Mouse (Mus musculus): ENCODE results near the gene Socs3.
A peak's percentile ranks its signal among the peaks of the same experiment; 100 is the strongest.

Gene Socs3

DNA sequence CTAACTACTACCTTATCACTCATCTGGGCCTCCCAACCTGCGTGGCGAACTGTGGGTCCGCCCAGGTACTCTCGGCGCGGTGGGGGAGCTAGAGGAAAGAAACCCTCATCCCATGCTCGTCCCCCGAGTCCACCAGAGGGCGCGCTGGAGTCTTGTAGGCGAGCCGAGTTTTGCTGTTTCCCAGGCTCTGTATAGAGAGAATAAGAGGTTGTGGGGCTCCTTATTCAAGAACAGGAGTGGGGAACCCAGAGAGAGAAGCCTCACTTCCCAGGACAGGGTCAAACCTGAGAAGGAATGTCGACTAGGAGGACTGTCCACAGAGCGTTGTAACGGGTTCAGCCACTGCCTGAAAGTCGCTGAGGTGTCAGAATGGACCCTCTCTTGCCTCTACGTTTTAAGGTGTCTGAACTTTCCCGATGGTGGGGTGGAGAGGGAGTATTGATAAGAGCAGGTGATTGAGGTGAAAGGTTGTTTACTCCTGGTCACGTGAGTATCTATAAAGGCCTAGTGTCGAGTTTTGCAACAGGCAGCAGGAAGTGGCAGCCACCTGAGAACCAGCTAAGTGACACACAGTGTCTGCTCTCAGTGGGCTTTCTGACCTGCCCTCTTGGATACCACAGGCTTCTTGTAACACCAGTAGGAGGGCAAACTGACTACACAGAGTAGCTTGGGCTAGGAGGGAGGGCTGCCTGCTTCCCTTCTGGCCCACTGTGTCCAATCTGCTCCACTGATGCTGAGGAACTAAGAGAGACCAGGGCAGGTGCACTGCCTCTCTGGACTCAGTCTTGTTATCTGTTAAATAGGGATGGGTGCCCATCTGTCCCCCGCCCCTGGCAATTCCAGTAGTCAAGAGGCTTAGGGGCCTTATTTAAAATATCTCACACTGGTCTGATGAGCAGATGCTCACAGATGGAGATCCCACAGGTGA, at the start of gene Socs3:
Socs3 (minus strand) TSS at position 103 of the 928 bp plus-strand sequence.
- peak; percentile 90 for DNase-seq

DNA sequence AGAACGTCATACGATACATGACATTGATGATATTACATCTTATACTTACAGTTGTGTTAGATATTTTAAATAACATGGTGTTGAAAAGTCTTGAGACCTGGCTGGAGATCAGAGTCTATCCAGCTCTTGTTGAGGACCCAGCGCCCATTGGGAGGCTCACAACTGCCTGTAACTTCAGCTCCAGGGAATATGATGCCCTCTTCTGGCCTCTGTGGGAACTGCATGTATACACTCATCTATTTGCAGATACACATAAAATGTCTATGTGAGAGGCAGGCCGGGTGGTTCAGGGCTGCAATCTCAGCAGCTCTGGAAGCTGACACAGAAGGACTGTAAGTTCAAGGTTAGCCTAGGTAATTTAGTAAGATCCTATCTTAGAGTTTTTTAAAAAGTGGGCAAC, 48.5 kb upstream of the Socs3 start:
- DNase-seq, result no peak

DNA sequence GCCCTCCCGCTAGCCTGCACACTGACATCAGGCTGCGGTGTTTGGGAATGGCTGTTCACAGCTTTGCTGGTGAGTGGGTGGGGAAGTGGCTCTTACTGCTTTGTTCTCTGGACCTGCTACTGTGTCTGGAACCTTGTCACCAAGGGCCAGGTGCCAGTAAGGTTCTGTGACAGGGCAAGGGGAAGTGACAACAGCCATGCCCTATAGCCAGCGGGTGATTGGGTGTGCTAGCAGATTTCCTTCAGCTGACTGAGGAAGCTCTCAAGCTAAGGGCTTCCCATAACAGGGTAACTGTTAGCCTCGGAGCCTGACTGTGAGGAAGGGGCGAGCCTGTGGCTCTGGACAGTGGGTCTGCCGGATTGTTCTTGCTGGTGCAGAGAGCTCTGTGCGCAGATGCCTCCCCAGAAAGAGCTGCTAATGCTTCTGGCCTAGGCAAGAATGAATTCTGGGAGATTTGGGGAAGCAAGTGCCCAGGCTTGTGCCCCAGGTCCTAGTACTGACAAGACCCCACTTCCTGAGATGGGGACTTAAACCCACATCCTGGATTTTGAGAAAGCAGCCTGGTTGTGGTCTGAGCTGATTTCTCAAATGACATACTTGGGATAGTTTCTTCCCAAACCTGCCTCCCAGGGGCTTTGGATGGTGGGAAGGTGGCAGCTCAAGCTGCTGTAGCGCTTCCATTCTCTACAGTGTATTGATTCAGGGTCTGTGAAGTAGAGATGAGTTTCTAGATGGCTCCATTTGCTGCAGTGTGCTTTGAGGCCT, 45.7 kb upstream of the Socs3 start:
- DNase-seq, result no peak

DNA sequence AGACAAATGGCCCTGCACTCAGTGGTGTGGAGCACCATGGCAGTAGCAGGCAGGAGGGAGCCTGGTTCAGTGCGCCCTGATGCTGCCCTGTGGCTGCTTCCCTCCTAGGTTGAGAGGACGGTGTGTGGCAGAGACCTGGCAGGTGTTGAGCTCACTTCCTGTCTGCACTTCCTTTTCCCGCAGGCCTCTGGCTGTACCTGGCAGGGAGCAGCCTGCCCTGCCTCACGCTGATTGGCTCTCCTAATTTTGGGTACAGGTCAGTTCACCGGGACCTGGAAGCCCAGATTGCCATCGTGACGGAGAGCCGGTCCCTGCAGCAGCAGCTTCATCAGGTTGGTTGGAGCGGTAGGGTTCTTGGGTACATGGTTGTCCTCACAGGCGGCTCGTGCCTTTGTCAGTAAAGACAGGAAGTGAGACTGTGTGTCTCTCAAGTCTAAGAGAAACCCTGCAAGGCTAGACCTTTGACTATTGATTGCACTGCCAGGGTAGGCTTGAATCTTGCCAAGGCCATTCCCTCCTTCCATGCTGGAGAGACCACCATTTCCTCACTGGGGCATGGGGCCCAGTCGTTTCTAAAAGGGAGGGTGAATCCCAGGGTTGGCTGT, 44.6 kb upstream of the Socs3 start:
- DNase-seq, result no peak

DNA sequence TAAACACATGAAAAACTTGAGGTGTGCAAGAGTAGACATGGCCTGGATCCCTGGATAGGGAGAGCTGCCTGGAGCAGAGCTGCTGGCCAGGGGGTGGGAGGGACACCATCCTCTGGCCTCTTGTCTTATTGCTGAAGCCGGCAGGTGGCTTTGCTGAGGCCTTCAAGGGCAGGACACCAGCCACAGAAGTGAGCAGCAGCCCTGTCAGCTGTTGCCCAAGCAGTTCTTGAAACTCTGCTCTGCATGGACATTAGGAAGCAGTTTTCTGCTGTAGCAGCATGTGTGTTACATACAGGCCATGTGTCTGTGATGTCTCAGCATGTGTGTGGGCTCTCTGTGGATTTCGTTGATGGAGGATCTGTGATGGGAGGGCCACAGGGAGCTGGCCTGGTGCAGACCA, 43.5 kb upstream of the Socs3 start:
- DNase-seq, result no peak

DNA sequence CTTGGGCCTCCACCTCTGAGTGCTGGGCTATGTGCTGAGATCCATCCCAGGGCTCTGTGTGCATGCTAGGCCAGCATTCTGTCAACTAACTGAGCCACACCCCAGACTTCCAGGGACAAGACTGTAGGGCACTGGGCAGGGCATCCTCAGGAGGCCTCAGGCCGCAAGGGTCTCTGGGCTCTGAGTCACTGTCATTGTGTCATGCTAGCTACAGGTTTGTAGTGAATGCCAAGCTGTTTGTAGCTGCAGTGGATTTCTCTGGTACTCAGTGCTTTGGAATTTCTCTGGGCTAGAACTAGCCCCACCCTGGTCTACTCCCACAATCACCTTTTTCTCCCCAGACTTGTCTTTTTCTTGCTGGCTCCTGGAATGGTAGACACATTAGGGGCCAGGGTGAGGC, 42.7 kb upstream of the Socs3 start:
- DNase-seq, result no peak

DNA sequence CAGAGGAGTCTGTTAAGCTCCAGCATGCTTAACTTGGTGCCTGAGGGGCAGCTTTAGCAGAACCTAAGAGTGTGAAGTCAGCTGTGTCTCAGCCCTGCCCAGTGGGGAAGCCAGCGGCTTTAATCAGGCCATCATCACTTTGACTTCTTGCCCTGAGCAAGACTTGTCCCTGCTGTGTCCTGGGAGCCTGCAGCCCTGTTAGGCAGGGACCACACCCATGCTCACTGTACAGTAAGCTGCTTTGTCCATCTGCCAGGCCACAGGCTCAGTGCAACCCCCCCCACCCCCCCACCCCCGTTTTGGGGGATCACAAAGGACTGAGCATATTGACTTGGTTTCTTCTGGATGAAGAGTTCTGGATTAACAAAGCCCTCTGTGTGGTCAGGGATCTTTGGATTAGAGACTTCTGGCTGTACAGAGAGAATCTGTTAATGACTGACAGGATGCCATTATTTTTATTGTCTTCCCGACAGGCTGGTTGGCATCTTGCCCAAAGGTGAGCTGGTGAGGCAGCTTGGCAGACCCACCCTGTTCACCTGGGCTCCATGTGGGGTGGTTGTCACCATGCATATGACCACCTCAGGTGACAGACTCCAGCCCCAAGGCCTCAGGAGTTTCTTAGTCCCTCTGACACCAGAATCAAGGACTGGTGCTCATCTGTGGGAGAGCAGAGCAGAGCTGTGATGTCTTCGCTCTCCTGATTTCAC, 40.2 kb upstream of the Socs3 start:
- no peak for DNase-seq

DNA sequence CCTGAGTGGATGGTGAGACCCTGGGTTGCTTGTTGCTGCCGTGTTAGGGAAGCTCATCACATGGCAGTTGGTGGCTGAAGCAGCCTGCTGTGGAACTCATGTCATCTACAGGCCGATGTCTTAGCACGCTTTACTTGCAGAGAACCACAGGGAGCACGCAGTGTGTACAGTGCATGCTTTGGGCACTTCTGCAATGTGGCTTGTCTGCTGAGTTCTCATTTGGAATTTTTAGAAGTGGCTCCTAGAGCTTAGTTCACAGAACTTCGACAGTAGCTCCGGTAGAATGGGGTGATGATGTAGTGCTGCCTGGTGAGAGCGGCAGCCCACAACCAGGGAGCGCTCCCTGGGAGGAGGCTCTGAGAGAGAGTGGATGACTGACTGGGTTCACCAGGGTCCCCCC, 39.0 kb upstream of the Socs3 start:
- no peak for DNase-seq

DNA sequence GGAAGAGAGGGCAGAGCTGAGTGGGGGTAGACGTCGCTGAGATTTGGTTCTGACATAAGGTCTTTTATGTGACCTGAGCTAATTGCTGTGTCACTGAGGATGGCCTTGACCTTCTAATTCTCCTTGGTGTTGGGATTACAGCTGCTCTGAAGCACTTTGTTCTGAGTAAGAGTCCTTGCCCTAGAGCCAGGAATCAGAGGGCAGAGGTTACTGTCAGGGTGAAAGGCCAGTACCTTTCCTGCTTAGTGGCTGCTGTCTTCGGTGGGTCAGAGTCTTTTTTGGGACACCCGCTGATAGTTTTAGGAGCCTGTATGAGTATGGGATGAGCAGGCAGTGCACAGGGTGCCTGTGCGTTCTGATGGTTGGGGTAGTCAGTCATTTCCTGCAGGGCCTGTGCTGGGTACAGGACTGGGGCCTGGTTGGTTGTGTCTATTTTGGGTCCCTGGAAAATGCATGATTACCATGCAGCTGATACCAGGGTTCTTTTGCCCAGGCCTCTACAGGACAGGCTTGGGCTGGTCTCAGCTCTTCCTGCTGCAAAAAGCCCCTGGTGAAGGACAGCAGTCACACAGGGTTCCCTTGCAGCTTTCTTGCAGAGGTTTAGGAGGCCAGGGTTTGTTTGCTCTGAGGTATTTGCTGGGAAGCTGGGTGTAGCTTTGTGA, 38.4 kb upstream of the Socs3 start:
- DNase-seq, result no peak

DNA sequence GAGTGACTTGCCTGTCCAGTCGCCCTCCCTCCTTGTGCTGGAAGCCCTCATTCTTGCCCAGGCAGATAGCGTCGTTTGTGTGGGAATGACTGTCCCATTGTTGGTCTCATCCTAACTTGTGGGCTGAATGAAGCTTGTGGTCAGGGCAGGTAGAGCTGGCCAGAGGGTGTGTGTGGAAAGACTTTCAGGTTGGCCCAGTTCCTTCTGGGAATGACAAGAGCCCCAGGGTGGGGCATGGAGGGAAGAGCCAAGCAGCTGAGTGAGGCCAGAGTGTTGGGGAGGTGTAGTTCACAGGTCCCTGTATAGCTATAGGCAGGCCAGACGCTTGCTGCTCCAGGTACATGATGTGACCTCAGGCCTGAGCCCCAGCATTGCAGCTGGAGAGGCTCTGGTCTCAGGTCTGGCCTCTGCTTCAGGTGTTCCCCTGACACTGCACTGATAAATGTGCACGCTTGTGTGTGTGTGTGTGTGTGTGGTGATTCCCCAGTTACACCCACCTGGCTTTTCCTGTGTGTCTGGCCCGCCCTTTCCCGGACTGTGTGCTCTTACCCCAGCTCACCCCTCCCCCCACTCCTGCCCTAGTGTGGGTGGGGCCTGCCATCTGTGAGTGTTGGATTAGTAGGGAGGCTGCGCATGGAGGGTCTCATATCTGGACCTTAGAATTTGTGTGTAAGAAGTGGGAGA, 37.8 kb upstream of the Socs3 start:
- DNase-seq, result no peak

DNA sequence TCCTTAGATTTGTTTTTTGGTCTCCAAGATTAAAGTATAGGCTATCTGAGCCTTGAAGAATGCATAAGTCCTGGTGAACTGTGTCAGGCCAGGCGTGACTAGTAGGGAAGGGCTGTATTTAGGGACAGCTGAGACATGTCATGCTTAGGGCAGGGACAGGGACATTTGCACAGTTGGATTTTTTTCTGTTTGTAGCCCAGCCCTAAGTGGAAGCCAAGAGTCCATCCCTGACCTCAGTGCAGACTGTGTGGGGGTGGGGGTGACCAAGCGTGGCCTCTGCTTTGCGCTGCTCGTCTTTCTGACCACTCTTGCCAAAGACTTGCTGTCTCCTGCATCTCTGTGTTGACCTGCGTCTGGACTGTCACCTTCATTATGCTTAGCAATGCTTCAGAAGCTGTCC, 34.4 kb upstream of the Socs3 start:
- no peak for DNase-seq

DNA sequence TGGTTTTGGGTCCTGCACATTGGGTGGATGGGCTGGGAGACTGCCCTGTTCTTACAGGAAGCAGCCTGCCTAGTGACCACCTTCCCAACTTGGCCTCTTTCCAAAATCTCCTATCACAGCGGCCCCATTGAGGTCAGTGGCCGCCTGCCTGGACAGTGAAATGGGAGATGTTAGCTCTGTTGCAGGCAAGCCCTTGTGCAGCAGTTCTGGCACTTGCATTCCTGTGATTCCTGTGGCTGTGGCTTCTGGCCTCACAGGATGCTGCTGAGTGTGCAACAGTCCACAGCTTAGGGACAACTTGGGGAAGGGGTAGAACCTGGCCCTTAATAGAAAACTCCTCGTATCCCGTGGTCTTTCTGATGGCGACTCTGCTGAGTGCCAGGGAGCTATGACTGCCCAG, 33.9 kb upstream of the Socs3 start:
- no peak for DNase-seq

DNA sequence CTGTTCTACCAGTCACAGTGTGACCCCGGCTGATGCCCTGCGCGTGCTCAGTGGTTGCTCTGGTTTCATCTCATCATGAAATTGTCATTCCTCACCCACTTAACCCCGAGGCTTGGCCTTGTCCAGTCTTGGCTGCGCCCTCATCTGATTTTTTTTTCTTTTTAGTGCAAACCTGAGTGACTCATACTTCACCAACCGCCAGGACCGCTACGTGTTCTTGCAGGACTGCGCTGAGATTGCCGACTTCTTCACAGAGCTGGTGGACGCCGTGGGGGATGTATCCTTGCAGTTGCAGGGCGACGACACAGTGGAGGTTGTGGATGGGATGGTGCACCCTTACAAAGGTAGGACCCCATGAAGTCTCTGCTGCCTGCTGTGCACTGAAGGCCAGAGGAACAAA, 33.3 kb upstream of the Socs3 start:
- DNase-seq, result no peak

DNA sequence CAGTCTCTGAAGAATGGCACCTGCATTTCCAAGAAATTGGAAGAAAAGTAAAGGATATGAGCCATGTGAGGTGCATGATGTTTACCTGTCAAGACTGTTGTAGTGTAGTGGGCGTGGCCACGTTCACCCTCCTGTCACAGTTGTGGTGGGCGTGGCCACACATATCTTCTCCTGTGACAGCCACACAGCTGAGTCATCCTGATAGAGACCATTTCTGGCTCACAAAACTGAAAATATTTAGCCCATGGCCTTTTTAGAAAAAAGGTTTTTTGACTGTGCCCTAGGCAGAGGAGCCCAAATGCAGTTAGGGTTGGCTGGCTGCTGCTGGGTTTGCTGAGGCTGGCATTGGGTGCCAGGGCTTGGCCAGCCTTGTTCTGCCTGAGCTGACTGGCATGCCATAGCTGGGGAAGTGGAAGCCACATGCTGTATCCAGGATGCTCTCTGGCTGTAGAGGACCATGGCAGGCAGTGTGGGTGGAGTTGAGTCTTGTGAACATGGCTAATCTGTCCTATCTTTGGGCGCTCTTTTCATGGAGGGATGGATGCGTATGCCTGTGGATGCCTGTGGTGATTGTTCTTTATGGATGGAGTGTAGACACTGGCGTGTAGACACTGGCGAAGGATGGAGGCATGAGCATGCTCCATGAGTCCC, 30.8 kb upstream of the Socs3 start:
- DNase-seq, result no peak

DNA sequence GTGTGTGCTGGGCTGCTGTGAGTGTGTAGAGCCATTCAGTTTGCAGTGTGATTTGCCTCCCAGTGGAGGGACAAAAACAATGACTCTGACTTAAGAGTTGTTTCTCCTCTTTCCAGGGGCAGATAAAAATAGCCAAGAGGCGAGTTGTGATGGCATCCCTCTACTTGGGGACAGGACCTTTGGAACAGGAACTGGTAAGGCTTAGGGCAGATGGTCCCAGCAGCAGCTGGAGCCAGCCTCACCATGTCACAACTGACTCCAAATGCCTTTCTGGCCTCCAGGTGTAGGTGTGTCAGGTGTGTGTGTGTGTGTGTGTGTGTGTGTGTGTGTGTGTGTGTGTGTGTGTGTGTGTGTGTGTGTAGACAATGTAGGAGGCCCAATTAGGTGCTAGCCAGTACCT, 30.2 kb upstream of the Socs3 start:
- DNase-seq, result no peak

DNA sequence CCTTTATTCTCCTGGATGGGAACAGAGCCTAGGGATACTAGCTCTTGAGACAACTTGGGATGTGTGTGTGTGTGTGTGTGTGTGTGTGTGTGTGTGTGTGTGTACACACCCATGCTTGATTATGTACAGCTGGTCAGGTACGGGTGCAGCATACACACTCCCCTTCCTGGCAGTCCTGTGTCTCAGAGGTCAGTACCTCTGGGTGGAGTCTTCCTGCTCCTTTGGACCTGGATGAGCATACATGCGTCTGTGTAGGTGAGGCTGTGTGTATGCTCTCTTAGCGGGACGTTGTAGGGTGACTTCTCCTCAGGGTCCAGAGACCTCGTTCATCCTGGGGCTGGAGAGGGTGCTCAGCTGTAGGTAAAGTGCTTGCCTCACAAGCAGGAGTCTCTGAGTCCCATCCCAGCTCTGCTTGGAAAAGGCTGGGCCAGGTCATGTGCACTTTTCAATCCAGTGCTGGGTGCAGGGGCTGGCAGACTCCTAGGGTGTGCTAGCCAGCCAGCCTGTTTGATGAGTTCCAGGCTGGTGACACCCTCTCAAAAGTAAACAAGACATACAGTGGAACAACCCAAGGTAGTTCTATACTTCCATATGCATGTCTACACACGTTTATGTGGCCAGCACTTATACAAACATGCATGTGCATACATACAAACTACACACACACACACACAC, 29.6 kb upstream of the Socs3 start:
- no peak for DNase-seq

DNA sequence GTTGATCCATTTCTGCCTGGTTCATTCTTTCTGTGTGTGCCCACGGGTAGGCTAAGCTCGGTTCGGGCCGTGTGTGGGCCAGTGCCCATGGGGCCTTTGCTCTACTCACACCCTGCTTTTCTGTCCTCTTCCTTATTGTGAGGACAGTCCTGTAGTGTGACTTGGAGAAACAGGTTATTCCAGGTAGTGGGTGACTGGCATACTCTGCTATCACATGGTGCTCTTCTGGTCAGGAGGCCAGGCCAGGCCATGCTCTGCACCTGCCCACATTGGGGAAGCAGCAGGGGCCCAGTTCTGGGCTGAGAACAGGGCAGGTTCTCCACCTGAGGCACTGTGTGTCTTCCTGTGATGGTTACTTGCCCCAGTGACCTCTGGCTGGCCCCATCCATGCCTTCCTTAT, 28.5 kb upstream of the Socs3 start:
- DNase-seq, result no peak

DNA sequence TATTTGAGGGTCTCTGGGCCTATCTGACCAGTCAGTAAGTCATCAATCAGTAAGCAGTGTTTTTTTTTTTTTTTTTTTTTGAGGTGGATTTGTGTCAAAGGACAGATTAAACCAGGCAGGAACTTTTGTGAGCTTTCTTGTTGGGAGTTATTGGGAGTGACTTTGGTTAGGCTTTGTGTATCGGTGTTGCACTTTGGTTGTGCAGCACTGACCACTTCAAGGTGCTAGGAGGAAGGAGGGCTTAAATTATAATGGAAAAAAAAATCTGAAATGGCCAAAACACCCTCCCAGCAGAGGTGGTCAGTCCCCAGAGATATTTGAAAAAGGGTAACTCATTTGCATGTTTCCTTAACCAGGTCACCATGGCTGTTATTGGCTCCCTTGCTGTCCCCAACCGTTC, 27.2 kb upstream of the Socs3 start:
- no peak for DNase-seq

DNA sequence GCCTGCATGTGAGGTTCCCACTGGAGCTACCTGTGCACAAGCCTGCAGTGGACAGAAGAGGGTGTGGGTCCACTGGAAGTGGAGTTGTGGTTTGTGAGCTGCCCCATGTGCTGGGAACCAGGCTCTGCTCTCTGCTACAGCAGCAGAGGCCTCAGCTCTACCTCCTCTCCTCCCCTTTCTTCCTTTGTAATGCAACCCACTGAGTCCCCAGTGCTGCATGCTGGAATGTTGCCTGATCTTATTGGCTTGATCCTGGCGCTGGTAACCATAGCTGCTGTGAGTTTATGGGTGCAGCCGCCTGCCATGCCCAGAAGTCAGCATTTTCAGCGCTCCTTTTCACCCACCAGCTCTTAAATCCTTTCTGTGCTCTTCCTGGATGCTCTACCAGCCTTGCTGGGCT, 26.2 kb upstream of the Socs3 start:
- DNase-seq, result no peak

DNA sequence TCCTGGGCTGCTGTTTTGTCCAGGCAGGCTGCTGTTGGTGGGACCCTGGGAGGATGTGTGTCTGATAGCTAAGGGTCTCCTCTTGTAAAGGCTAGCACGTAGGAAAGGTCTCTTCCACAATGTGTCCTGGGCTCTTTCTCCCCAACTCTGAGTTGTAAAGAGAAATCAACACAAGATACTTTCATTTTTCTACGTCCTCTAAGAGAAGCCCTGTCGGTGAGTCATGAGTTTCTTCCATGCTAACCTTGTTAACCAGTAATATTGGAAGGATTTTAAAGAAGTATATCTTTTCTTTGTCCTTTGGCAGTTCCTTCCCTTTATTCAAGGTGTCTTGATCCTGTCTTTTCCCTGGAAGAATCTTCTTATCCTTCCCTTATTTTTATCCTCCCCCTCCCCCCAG, 25.8 kb upstream of the Socs3 start:
- DNase-seq, result no peak

DNA sequence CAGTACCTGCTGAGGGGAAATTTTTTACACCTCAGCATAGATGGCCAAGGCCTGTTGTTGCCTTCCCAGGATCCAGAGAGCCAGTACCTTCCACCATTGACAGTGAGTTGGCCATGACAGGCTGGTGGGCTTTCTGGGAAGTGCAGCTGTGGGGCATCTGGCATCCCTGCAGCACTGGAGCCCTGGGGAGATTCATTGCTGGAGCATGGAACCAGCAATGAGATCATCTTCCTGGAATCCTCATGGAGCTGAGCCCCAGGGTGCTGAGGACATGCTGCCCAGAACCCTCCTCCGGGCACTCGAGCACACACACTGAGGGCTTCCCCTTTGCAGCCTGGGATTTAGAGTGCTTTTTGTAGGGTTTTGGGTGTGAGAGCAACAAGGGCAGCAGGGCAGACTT, 25.4 kb upstream of the Socs3 start:
- DNase-seq, result no peak
